Comparison of ENCODE assay signal across 8 mouse cellular contexts in the genomic region with DNA sequence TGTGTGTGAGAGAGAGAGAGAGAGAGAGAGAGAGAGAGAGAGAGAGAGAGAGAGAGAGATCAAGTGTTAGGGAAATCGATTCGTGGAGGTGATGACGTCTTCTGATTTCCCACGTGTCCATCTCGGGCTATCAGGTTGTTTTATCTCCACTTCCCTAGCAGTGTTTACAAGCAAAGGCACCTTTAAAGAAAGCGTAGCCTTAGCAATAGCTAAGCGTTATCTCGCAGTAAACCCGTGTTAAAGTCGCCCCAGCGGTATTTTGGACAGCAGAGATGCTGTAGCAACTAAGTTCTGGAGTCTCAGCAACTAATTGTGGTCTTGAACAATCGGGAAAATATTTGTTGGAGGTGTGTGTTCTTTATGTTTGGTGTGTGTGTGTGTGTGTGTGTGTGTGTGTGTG. TPM values are rescaled to one million over a fixed set of nuclear protein-coding genes. Genes with fewer than 3 reads are reported as not detected.
DNase-seq lines count a peak whose midpoint lies in the region; ATAC-seq lines count a peak whose summit lies in the region.

No protein-coding gene starts in this region.

- H3K4me3 ChIP-seq in embryonic facial prominence, embryonic 15.5 days (replicated peaks), result peak overlapping the region; percentile 78
- peak overlapping the region; percentile 62; the same call in 1 of the 2 replicates for H3K4me3 ChIP-seq in limb, embryonic 11.5 days (ENCODE audit: low read depth, low read length)
- H3K4me3 ChIP-seq in neural tube, embryonic 12.5 days, result peak overlapping the region; percentile 78

- no peak overlapping the region for H3K27ac ChIP-seq in embryonic facial prominence, embryonic 15.5 days (replicated peaks)
- H3K27ac ChIP-seq in limb, embryonic 11.5 days (replicated peaks; ENCODE audit: low read depth, low read length), result no peak overlapping the region
- no peak overlapping the region for H3K27ac ChIP-seq in neural tube, embryonic 12.5 days

- ATAC-seq in embryonic facial prominence, embryonic 15.5 days (ENCODE audit: insufficient number of reproducible peaks, low FRiP score, low TSS enrichment, low read depth), result no peak
- ATAC-seq in limb, embryonic 11.5 days (ENCODE audit: insufficient number of reproducible peaks, low FRiP score, low TSS enrichment, low read depth), result no peak
- no peak for ATAC-seq in neural tube, embryonic 12.5 days (ENCODE audit: low FRiP score, low read depth)

- 0 out of 2 replicates have a peak, but pooled peaks cover 7% of the 10 kb centered on the region for H3K27me3 ChIP-seq in embryonic facial prominence, embryonic 15.5 days
- H3K27me3 ChIP-seq in limb, embryonic 11.5 days (ENCODE audit: control insufficient read depth, insufficient read depth, low read length), result peaks cover 9% of the 10 kb centered on the region
- H3K27me3 ChIP-seq in neural tube, embryonic 12.5 days (replicated peaks), result peaks cover 11% of the 10 kb centered on the region

- peak overlapping the region; percentile 93 for H3K4me2 ChIP-seq in embryonic facial prominence, embryonic 15.5 days (replicated peaks)
- H3K4me2 ChIP-seq in limb, embryonic 11.5 days (ENCODE audit: low read depth, severe bottlenecking), result peak overlapping the region; percentile 96
- H3K4me2 ChIP-seq in neural tube, embryonic 12.5 days (replicated peaks), result peak overlapping the region; percentile 80

- peak; percentile 23 to 43 for DNase-seq in lung, adult 18-20 months
- no peak for DNase-seq in lung, postnatal 14 days
- DNase-seq in limb, embryonic 11.5 days (ENCODE audit: low spot score), result no peak
- DNase-seq in right cerebral cortex, postnatal 4 days, result no peak
- no peak for DNase-seq in gastrocnemius, adult 8-10 months (ENCODE audit: low spot score in 2 of 2)
- DNase-seq in ovary, postnatal 14 days (ENCODE audit: low spot score), result no peak

- peaks cover 9% of the 10 kb centered on the region for H3K4me1 ChIP-seq in embryonic facial prominence, embryonic 15.5 days
- 0 out of 2 replicates have a peak, but pooled peaks cover 5% of the 10 kb centered on the region for H3K4me1 ChIP-seq in limb, embryonic 11.5 days (ENCODE audit: control insufficient read depth, insufficient read depth, low read length)
- no peaks in the 10 kb centered on the region for H3K4me1 ChIP-seq in neural tube, embryonic 12.5 days

- H3K9me3 ChIP-seq in embryonic facial prominence, embryonic 15.5 days (replicated peaks), result no peaks in the 10 kb centered on the region
- H3K9me3 ChIP-seq in limb, embryonic 11.5 days (ENCODE audit: control insufficient read depth, low read length), result no peaks in the 10 kb centered on the region
- H3K9me3 ChIP-seq in neural tube, embryonic 12.5 days, result no peaks in the 10 kb centered on the region

- no peaks in the 10 kb centered on the region for H3K36me3 ChIP-seq in embryonic facial prominence, embryonic 15.5 days
- no peaks in the 10 kb centered on the region for H3K36me3 ChIP-seq in limb, embryonic 11.5 days (ENCODE audit: control insufficient read depth, insufficient read depth, low read length)
- no peaks in the 10 kb centered on the region for H3K36me3 ChIP-seq in neural tube, embryonic 12.5 days

- H3K9ac ChIP-seq in embryonic facial prominence, embryonic 15.5 days, result no peak overlapping the region
- no peak overlapping the region; the same call in 1 of the 2 replicates for H3K9ac ChIP-seq in limb, embryonic 11.5 days (ENCODE audit: low read length)
- H3K9ac ChIP-seq in neural tube, embryonic 12.5 days, result peak overlapping the region; percentile 76

- 6% methylated on average over 12 of the region's 12 CpGs for WGBS in embryonic facial prominence, embryonic 15.5 days
- 6% methylated on average over 12 of the region's 12 CpGs for WGBS in limb, embryonic 11.5 days
- WGBS in neural tube, embryonic 12.5 days, result 4% methylated on average over 12 of the region's 12 CpGs

RNA-seq across cellular contexts. Expression of gene Pawr, which starts 1.7 kb away (rescaled TPM):
- 8.8 and 9.7 TPM in 2 replicates for polyA plus RNA-seq in embryonic facial prominence, embryonic 15.5 days (2015; fragmentation: Nextera tagmentation; extraction: Ambion mirVana)
- 4.9 TPM in 2 replicates for polyA plus RNA-seq in limb, embryonic 11.5 days (2014; fragmentation: Nextera tagmentation; extraction: Ambion mirVana)
- 13.7 and 14.2 TPM in 2 replicates for polyA plus RNA-seq in neural tube, embryonic 12.5 days (2016; fragmentation: Nextera tagmentation; extraction: Ambion mirVana)
- total RNA-seq in gastrocnemius, adult 8-10 months (2022), result 1 to 10 TPM in 1 of 4 experiments, under 1 TPM in 3; 0.46 to 1.3 (median 0.47) TPM

Comparison
In these comparisons a context has a peak if more than half of its experiments do, and no peak if none do; other contexts are left out.
1. DNase-seq: peak in lung, adult 18-20 months (2 of 2); none in lung, postnatal 14 days (single experiment), limb, embryonic 11.5 days (single experiment), right cerebral cortex, postnatal 4 days (single experiment), gastrocnemius, adult 8-10 months (0 of 2) and ovary, postnatal 14 days (single experiment).
2. Peak in every context shown above with its lines, with median percentiles within 50 percentile points of each other: H3K4me2 ChIP-seq and H3K4me3 ChIP-seq.